Mouse (Mus musculus) heart, embryonic 11.5 days (tissue): ENCODE measurements around the gene Col24a1. TPM values are rescaled to one million over a fixed set of nuclear protein-coding genes. Genes with fewer than 3 reads are reported as not detected.

ENCODE experiments used
- ATAC-seq: fragments of 200-750 bp; cut with Nextera tagmentation; replicated peaks from 2 replicates; pipeline ENCODE4 v1.8.0; 2017; ENCODE audit warnings: moderate library complexity; ENCODE audit not compliant: insufficient number of reproducible peaks, low FRiP score, low TSS enrichment
- H3K27ac ChIP-seq: fragments of 300-500 bp; sonication (generic); 2 replicates; pipeline ENCODE4 v1.5.1; 2014; ENCODE audit warnings: mild to moderate bottlenecking, low read depth, low read length
- H3K27me3 ChIP-seq: fragments of 300-500 bp; sonication (generic); 2 replicates; pipeline ENCODE4 v1.6.1; 2014; ENCODE audit warnings: mild to moderate bottlenecking, low read length, mixed read lengths; ENCODE audit not compliant: control insufficient read depth, insufficient read depth
- H3K36me3 ChIP-seq: fragments of 300-500 bp; sonication (generic); 2 replicates; pipeline ENCODE4 v1.6.1; 2014; ENCODE audit warnings: mild to moderate bottlenecking, low read length, moderate library complexity, mixed read lengths; ENCODE audit not compliant: control insufficient read depth, insufficient read depth
- H3K4me1 ChIP-seq: fragments of 300-500 bp; sonication (generic); 2 replicates; pipeline ENCODE4 v1.6.1; 2014; ENCODE audit warnings: low read length; ENCODE audit not compliant: control insufficient read depth, insufficient read depth
- H3K4me2 ChIP-seq: fragments of 300-500 bp; sonication (generic); 2 replicates; pipeline ENCODE4 v1.6.1; 2014; ENCODE audit warnings: mild to moderate bottlenecking, moderate library complexity
- H3K4me3 ChIP-seq: fragments of 300-500 bp; sonication (generic); 2 replicates; pipeline ENCODE4 v1.5.1; 2014; ENCODE audit warnings: low read depth, low read length
- H3K9ac ChIP-seq: fragments of 300-500 bp; sonication (generic); 2 replicates; pipeline ENCODE4 v1.6.1; 2014; ENCODE audit warnings: mild to moderate bottlenecking, low read depth, low read length, moderate library complexity
- H3K9me3 ChIP-seq: fragments of 300-500 bp; sonication (generic); replicated peaks from 2 replicates; pipeline ENCODE4 v1.6.1; 2016; ENCODE audit warnings: low read length; ENCODE audit not compliant: control insufficient read depth
- WGBS: fragments of 180-500 bp; shearing (Covaris S2); extraction: QIAGEN DNeasy Blood & Tissue Kit; methylation state at CpG from one replicate; pipeline ENCODE4 v1.1.7; 2014; ENCODE audit not compliant: insufficient replicate concordance; 5-methylcytosine and 5-hydroxymethylcytosine counted together
- polyA plus RNA-seq: library from polyadenylated mRNA; unstranded; fragments of >200 nt; fragmentation: Nextera tagmentation; extraction: Ambion mirVana; gene quantifications from 2 replicates; pipeline ENCODE4 v1.2.1, GENCODE M21; 2014

Col24a1 gene
- 0.36 and 0.54 TPM in 2 replicates for polyA plus RNA-seq

- peaks cover 12% of the 10 kb centered on the region; the same call in 1 of the 2 replicates for H3K27me3 ChIP-seq
- ATAC-seq, result peak; percentile 29; the same call in 1 of the 2 replicates
- H3K27ac ChIP-seq, result no peak within 1 kb of the TSS
These were observed at the start of gene Col24a1 for GRCm38 (mm10) chr3:145292337-145293134. Gene Col24a1 (plus strand): TSS chr3:145292472.

GRCm38 (mm10) chr3:145248040-145248439 lies 44.2 kb upstream of the Col24a1 start:
- H3K4me3 ChIP-seq, result no peak overlapping the region
- no peaks in the 10 kb centered on the region for H3K27me3 ChIP-seq
- no peak overlapping the region for H3K4me2 ChIP-seq
- ATAC-seq, result no peak
- H3K9ac ChIP-seq, result no peak overlapping the region
- H3K9me3 ChIP-seq, result no peaks in the 10 kb centered on the region
- H3K27ac ChIP-seq, result no peak overlapping the region
- no peaks in the 10 kb centered on the region for H3K4me1 ChIP-seq
- no peaks in the 10 kb centered on the region for H3K36me3 ChIP-seq
- WGBS, result 81% methylated on average over 2 of the region's 2 CpGs

More at GRCm38 (mm10) chr3:145292337-145293134, at the start of gene Col24a1:
- no peaks in the 10 kb centered on the region for H3K36me3 ChIP-seq
- H3K4me3 ChIP-seq, result peak within 1 kb of the TSS; percentile 45
- peak within 1 kb of the TSS; percentile 62 for H3K9ac ChIP-seq
- peak within 1 kb of the TSS; percentile 91 for H3K4me2 ChIP-seq
- WGBS, result 2% methylated on average over 22 of the region's 22 CpGs
- H3K4me1 ChIP-seq, result peaks cover 14% of the 10 kb centered on the region
- no peaks in the 10 kb centered on the region for H3K9me3 ChIP-seq

- no peaks in the 10 kb centered on the region for H3K9me3 ChIP-seq
- H3K36me3 ChIP-seq, result no peaks in the 10 kb centered on the region
- H3K9ac ChIP-seq, result no peak overlapping the region
- H3K27me3 ChIP-seq, result no peaks in the 10 kb centered on the region
- no peak overlapping the region for H3K4me3 ChIP-seq
- ATAC-seq, result no peak
- 78% methylated on average over 5 of the region's 5 CpGs for WGBS
- no peaks in the 10 kb centered on the region for H3K4me1 ChIP-seq
- no peak overlapping the region for H3K27ac ChIP-seq
- H3K4me2 ChIP-seq, result no peak overlapping the region
These were observed 39.2 kb upstream of the Col24a1 start for GRCm38 (mm10) chr3:145253066-145253465.

- ATAC-seq, result no peak
- Histone ChIP-seq H3K9me3 (no peaks in the 10 kb centered on the region), H3K9ac (no peak overlapping the region), H3K4me2 (no peak overlapping the region), H3K27ac (no peak overlapping the region), H3K4me3 (no peak overlapping the region), H3K36me3 (no peaks in the 10 kb centered on the region), H3K27me3 (no peaks in the 10 kb centered on the region), H3K4me1 (no peaks in the 10 kb centered on the region)
- WGBS, result 58% methylated on average over 3 of the region's 3 CpGs
These were observed 37.4 kb upstream of the Col24a1 start for GRCm38 (mm10) chr3:145254764-145255396.

GRCm38 (mm10) chr3:145256647-145257046 lies 35.6 kb upstream of the Col24a1 start:
- no peak overlapping the region for H3K9ac ChIP-seq
- H3K4me2 ChIP-seq, result no peak overlapping the region
- 70% methylated on average over 7 of the region's 7 CpGs for WGBS
- no peak overlapping the region for H3K4me3 ChIP-seq
- H3K27me3 ChIP-seq, result no peaks in the 10 kb centered on the region
- no peaks in the 10 kb centered on the region for H3K36me3 ChIP-seq
- no peak for ATAC-seq
- H3K27ac ChIP-seq, result no peak overlapping the region
- no peaks in the 10 kb centered on the region for H3K4me1 ChIP-seq
- no peaks in the 10 kb centered on the region for H3K9me3 ChIP-seq

GRCm38 (mm10) chr3:145259678-145260077 lies 32.6 kb upstream of the Col24a1 start:
- Histone ChIP-seq H3K4me2 (no peak overlapping the region), H3K36me3 (no peaks in the 10 kb centered on the region), H3K9ac (no peak overlapping the region), H3K4me3 (no peak overlapping the region), H3K27me3 (no peaks in the 10 kb centered on the region), H3K4me1 (no peaks in the 10 kb centered on the region), H3K9me3 (no peaks in the 10 kb centered on the region), H3K27ac (no peak overlapping the region)
- ATAC-seq, result no peak
- 59% methylated on average over 6 of the region's 6 CpGs for WGBS

GRCm38 (mm10) chr3:145263131-145263530 lies 29.1 kb upstream of the Col24a1 start:
- no peak for ATAC-seq
- Histone ChIP-seq H3K4me1 (no peaks in the 10 kb centered on the region), H3K9me3 (no peaks in the 10 kb centered on the region), H3K9ac (no peak overlapping the region), H3K36me3 (no peaks in the 10 kb centered on the region), H3K27me3 (no peaks in the 10 kb centered on the region), H3K4me3 (no peak overlapping the region), H3K27ac (no peak overlapping the region), H3K4me2 (no peak overlapping the region)
- 63% methylated on average over 4 of the region's 4 CpGs for WGBS

- 85% methylated on average over 7 of the region's 7 CpGs for WGBS
These were observed 24.2 kb upstream of the Col24a1 start for GRCm38 (mm10) chr3:145268066-145268465.

More at GRCm38 (mm10) chr3:145268066-145268465, 24.2 kb upstream of the Col24a1 start:
- Histone ChIP-seq H3K9ac (no peak overlapping the region), H3K4me3 (no peak overlapping the region), H3K27ac (no peak overlapping the region), H3K4me1 (no peaks in the 10 kb centered on the region), H3K27me3 (no peaks in the 10 kb centered on the region), H3K4me2 (no peak overlapping the region), H3K36me3 (no peaks in the 10 kb centered on the region), H3K9me3 (no peaks in the 10 kb centered on the region)
- no peak for ATAC-seq
